Mouse (Mus musculus) testis, adult 2 months (tissue): ENCODE data around the gene Rbm5.

Experiments used
- CTCF ChIP-seq: fragments of 200-500 bp; IDR thresholded peaks from 2 replicates; pipeline ENCODE4 v1.5.1; 2012; ENCODE audit warnings: low read depth, mild to moderate bottlenecking, inconsistent platforms, low read length, moderate library complexity; ENCODE audit not compliant: control insufficient read depth, insufficient read depth, insufficient replicate concordance
- POLR2A ChIP-seq: fragments of 200-500 bp; IDR thresholded peaks from 2 replicates; pipeline ENCODE4 v1.6.1; 2012; ENCODE audit warnings: low read depth, mild to moderate bottlenecking, inconsistent platforms, low read length, moderate library complexity; ENCODE audit not compliant: control insufficient read depth

DNA sequence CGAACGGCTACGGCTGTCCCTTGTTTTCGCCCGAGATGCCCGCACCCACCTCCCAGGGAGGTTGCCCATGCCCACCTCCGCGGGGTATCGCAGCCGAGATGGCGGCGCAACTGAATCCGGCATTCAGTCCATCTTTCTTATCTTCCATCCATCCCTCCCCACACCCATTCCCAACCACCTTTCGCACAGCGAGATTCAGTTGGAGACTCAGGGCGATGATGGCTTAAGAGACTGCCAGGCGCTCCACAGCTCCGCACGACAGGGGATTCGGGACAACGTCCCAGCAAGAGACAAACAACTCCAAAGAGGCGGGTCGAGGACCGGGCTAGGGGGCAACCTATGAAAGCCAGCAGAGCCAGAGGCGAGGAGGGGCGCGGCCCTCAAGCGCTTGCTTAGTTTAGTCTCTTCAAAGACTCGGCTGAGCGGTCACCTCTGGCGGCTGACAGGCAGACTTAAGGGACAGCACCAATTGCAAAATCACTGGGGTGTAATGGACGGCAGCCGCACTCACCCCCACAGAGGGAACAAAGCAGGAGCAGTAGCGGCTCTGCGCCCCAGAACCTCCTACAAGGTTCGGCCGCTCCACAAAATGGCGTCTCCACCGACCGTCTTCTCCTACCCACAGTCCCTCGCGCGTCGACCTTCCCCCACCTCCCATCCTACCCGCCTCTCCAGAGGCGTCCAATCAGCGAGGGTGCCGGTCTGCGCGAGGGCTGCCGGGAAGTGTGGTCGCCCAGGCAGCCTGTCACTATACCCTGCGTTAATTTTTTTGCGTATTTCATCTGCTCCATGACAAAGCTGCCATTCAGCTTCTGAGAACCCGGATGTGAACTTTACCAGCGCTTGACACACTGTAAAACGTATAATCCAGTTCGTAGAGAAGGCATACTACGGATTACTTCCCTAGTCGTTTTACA is at the start of gene Rbm5:
- TF ChIP-seq CTCF (0 out of 2 replicates have a peak, but pooled peaks have one; percentile 11), POLR2A (peak; percentile 93)
